Mouse (Mus musculus): ENCODE measurements around the gene Trem2.
"Not testable (repeated sequence)": the region's sequence is repeated elsewhere in the genome, so short reads cannot be mapped to it uniquely, and the experiment has no call there.

Trem2 gene

GRCm38 (mm10) chr17:48346231-48346630 lies at the start of gene Trem2:
Gene Trem2 (plus strand): TSS chr17:48346401.
- no peak for DNase-seq (ENCODE audit: low read depth, low spot score)

GRCm38 (mm10) chr17:48299203-48299602 lies 47.0 kb upstream of the Trem2 start, which contains the start of gene Treml2:
Gene Treml2 (plus strand): TSS chr17:48299498.
- DNase-seq (ENCODE audit: low read depth, low spot score) = peak; percentile 85

GRCm38 (mm10) chr17:48299756-48300155 lies 46.4 kb upstream of the Trem2 start:
- no peak for DNase-seq (ENCODE audit: low read depth, low spot score)

GRCm38 (mm10) chr17:48300199-48300598 lies 46.0 kb upstream of the Trem2 start:
- DNase-seq (ENCODE audit: low read depth, low spot score) = no peak

GRCm38 (mm10) chr17:48300861-48301260 lies 45.3 kb upstream of the Trem2 start:
- DNase-seq (ENCODE audit: low read depth, low spot score) = no peak

- DNase-seq (ENCODE audit: low read depth, low spot score) = no peak
Observed at GRCm38 (mm10) chr17:48301792-48302191, 44.4 kb upstream of the Trem2 start.

GRCm38 (mm10) chr17:48312124-48312523 lies 34.1 kb upstream of the Trem2 start:
- DNase-seq (ENCODE audit: low read depth, low spot score) = no peak

GRCm38 (mm10) chr17:48315905-48316579 lies 30.2 kb upstream of the Trem2 start, which contains the start of gene B430306N03Rik:
Gene B430306N03Rik (plus strand): TSS chr17:48316141.
- not testable (repeated sequence) for DNase-seq (ENCODE audit: low read depth, low spot score)

- DNase-seq (ENCODE audit: low read depth, low spot score) = no peak
Observed at GRCm38 (mm10) chr17:48318686-48319085, 27.5 kb upstream of the Trem2 start.

- no peak for DNase-seq (ENCODE audit: low read depth, low spot score)
Observed at GRCm38 (mm10) chr17:48321279-48321678, 24.9 kb upstream of the Trem2 start.

GRCm38 (mm10) chr17:48323236-48323635 lies 23.0 kb upstream of the Trem2 start:
- DNase-seq (ENCODE audit: low read depth, low spot score) = peak; percentile 83

GRCm38 (mm10) chr17:48324258-48324657 lies 21.9 kb upstream of the Trem2 start:
- DNase-seq (ENCODE audit: low read depth, low spot score) = no peak

- no peak for DNase-seq (ENCODE audit: low read depth, low spot score)
Observed at GRCm38 (mm10) chr17:48325093-48325492, 21.1 kb upstream of the Trem2 start.

GRCm38 (mm10) chr17:48325638-48326037 lies 20.6 kb upstream of the Trem2 start:
- no peak for DNase-seq (ENCODE audit: low read depth, low spot score)

- no peak for DNase-seq (ENCODE audit: low read depth, low spot score)
Observed at GRCm38 (mm10) chr17:48326656-48327055, 19.5 kb upstream of the Trem2 start.

GRCm38 (mm10) chr17:48332524-48332923 lies 13.7 kb upstream of the Trem2 start:
- DNase-seq (ENCODE audit: low read depth, low spot score) = no peak

- no peak for DNase-seq (ENCODE audit: low read depth, low spot score)
Observed at GRCm38 (mm10) chr17:48334186-48334585, 12.0 kb upstream of the Trem2 start.

GRCm38 (mm10) chr17:48336857-48337256 lies 9.3 kb upstream of the Trem2 start:
- peak; percentile 81 for DNase-seq (ENCODE audit: low read depth, low spot score)

GRCm38 (mm10) chr17:48340267-48340666 lies 5.9 kb upstream of the Trem2 start:
- no peak for DNase-seq (ENCODE audit: low read depth, low spot score)

GRCm38 (mm10) chr17:48341947-48342346 lies 4.3 kb upstream of the Trem2 start:
- no peak for DNase-seq (ENCODE audit: low read depth, low spot score)

GRCm38 (mm10) chr17:48343065-48343464 lies 3.1 kb upstream of the Trem2 start:
- no peak for DNase-seq (ENCODE audit: low read depth, low spot score)

- no peak for DNase-seq (ENCODE audit: low read depth, low spot score)
Observed at GRCm38 (mm10) chr17:48345824-48346223, 377 bp upstream of the Trem2 start.

- DNase-seq (ENCODE audit: low read depth, low spot score) = no peak
Observed at GRCm38 (mm10) chr17:48346834-48347233, 633 bp downstream of the Trem2 start.

- no peak for DNase-seq (ENCODE audit: low read depth, low spot score)
Observed at GRCm38 (mm10) chr17:48347287-48347686, 1.1 kb downstream of the Trem2 start.
